Mouse (Mus musculus): ENCODE data around the gene Kcnk16. TPM values are rescaled to one million over a fixed set of nuclear protein-coding genes. Genes with fewer than 3 reads are reported as not detected.
"Not testable (repeated sequence)": the region's sequence is repeated elsewhere in the genome, so short reads cannot be mapped to it uniquely, and the experiment has no call there.

Kcnk16 gene
- polyA plus RNA-seq (2015; fragmentation: Nextera tagmentation; extraction: Ambion mirVana) = not detected in 2 replicates

DNA sequence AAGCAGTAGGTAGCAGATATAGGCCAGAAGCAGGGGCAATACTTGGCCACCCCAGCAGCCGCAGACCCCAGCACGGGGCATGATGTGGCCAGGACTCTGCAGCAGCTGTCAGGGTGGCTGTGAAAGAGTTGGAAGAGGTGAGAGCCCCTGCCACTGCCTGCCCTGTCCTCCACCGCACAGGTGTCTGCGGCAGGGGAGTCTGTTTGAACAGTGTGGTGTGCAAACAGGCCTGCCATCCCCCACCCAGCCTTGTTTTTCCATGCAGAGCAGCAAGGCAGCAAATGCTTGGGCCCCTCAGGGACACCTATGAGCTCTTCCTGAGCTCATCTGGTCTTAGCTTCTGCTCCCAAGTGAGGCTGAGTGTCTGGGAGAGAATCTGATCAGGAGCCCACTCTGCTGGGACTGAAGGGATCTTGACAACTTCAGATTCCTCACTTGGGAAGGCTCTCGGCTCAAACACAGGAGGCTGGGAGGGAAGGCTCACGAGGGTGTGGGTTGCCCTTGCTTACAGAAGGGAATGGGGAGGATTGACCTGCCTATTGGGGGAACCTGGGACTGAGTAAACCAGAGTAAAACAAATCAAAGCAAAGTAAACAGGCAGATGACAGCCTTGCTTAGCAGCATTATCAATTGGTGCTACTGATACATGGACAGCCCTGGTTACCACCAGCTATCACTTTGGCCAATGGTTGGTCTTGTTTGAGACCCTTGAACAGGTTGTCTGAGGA is at the start of gene Kcnk16:
Gene Kcnk16, minus strand, starts transcription at position 118 of the 728 bp plus-strand sequence.
- no peaks in the 10 kb centered on the region for H3K4me1 ChIP-seq (replicated peaks; ENCODE audit: control insufficient read depth, insufficient read depth, low read length)
- no peak within 1 kb of the TSS for H3K4me3 ChIP-seq (replicated peaks; ENCODE audit: low read length)
- H3K4me2 ChIP-seq (ENCODE audit: low read length) = no peak within 1 kb of the TSS
- WGBS = 82% methylated on average over 6 of the region's 6 CpGs
- no peak within 1 kb of the TSS for H3K27ac ChIP-seq (ENCODE audit: low read length)
- no peaks in the 10 kb centered on the region for H3K36me3 ChIP-seq (ENCODE audit: control insufficient read depth, insufficient read depth)
- no peak within 1 kb of the TSS for H3K9ac ChIP-seq (replicated peaks; ENCODE audit: low read depth, low read length)
- peaks cover 4% of the 10 kb centered on the region; the same call in 1 of the 2 replicates for H3K9me3 ChIP-seq (ENCODE audit: control insufficient read depth, low read length)
- ATAC-seq = no peak
- H3K27me3 ChIP-seq (replicated peaks; ENCODE audit: control insufficient read depth, insufficient read depth, low read length) = no peaks in the 10 kb centered on the region

DNA sequence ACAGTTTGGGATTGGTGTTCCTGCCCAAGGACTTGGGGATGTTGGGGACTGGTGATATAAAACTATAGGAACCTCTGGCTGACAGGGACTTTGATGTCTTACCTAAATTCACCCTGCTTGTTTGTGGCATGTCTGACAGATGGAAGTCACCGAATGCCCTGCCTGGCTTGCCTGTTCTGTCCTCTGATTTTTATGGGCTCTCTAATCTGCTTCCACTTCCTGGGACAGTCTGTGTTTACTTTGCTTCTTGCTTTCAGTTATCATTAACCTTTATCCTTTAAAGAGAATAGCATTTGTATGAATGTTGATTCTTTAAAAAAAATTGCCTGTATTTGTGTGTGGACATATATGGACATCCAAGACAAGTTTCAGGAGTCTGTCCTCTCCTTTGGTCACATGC is 46.1 kb upstream of the Kcnk16 start:
- 84% methylated on average over 1 of the region's 1 CpGs for WGBS

DNA sequence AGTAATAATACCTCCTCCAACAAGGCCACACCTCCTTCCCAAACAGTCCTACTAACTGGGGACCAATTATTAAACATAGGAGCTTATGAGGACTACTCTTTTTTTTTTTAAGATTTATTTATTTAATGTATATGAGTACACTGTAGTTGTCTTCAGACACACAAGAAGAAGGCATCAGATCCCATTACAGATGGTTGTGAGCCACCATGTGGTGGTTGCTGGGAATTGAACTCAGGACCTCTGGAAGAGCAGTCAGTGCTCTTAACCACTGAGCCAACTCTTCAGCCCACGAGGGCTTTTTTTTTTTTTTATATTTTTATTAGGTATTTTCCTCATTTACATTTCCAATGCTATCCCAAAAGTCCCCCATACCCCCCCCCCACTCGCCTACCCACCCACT is 36.1 kb upstream of the Kcnk16 start:
- H3K4me3 ChIP-seq (replicated peaks; ENCODE audit: low read length); ATAC-seq; H3K4me2 ChIP-seq (ENCODE audit: low read length); H3K9me3 ChIP-seq (ENCODE audit: control insufficient read depth, low read length); H3K27me3 ChIP-seq (replicated peaks; ENCODE audit: control insufficient read depth, insufficient read depth, low read length); H3K27ac ChIP-seq (ENCODE audit: low read length); H3K9ac ChIP-seq (replicated peaks; ENCODE audit: low read depth, low read length); H3K36me3 ChIP-seq (ENCODE audit: control insufficient read depth, insufficient read depth); H3K4me1 ChIP-seq (replicated peaks; ENCODE audit: control insufficient read depth, insufficient read depth, low read length): not testable (repeated sequence)
- WGBS = 86% methylated on average over 2 of the region's 2 CpGs

More for the DNA sequence above, 46.1 kb upstream of the Kcnk16 start:
- no peaks in the 10 kb centered on the region for H3K27me3 ChIP-seq (replicated peaks; ENCODE audit: control insufficient read depth, insufficient read depth, low read length)
- no peak for ATAC-seq
- no peak overlapping the region for H3K9ac ChIP-seq (replicated peaks; ENCODE audit: low read depth, low read length)
- no peak overlapping the region for H3K4me2 ChIP-seq (ENCODE audit: low read length)
- H3K9me3 ChIP-seq (ENCODE audit: control insufficient read depth, low read length) = no peaks in the 10 kb centered on the region
- no peak overlapping the region for H3K27ac ChIP-seq (ENCODE audit: low read length)
- peaks cover 5% of the 10 kb centered on the region; the same call in 1 of the 2 replicates for H3K36me3 ChIP-seq (ENCODE audit: control insufficient read depth, insufficient read depth)
- H3K4me3 ChIP-seq (replicated peaks; ENCODE audit: low read length) = no peak overlapping the region
- H3K4me1 ChIP-seq (replicated peaks; ENCODE audit: control insufficient read depth, insufficient read depth, low read length) = no peaks in the 10 kb centered on the region

DNA sequence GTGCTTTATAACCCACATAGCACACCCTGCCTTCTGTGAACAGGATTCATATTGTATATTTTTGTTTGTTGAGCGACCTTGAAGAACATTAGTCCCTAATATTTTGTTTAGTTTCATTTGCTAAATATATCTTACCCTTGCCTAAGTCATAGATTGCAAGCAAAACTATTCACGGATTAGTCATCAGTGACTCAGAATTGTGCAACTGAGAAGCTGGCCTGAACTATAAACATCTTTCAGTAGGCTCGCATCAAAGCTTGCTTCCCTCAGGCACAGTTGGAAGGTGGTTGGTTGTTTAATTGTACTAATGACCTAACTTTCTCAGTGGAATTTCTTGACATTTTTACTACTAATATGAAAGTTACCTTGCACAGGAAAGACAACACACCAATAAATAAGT is 29.1 kb upstream of the Kcnk16 start:
- WGBS = 80% methylated on average over 3 of the region's 3 CpGs
- no peak overlapping the region for H3K9ac ChIP-seq (replicated peaks; ENCODE audit: low read depth, low read length)
- H3K4me1 ChIP-seq (replicated peaks; ENCODE audit: control insufficient read depth, insufficient read depth, low read length) = peaks cover 5% of the 10 kb centered on the region
- no peaks in the 10 kb centered on the region for H3K9me3 ChIP-seq (ENCODE audit: control insufficient read depth, low read length)
- no peaks in the 10 kb centered on the region for H3K27me3 ChIP-seq (replicated peaks; ENCODE audit: control insufficient read depth, insufficient read depth, low read length)
- no peak overlapping the region for H3K27ac ChIP-seq (ENCODE audit: low read length)
- no peak overlapping the region for H3K4me2 ChIP-seq (ENCODE audit: low read length)
- ATAC-seq = no peak
- H3K36me3 ChIP-seq (ENCODE audit: control insufficient read depth, insufficient read depth) = no peaks in the 10 kb centered on the region
- H3K4me3 ChIP-seq (replicated peaks; ENCODE audit: low read length) = no peak overlapping the region

DNA sequence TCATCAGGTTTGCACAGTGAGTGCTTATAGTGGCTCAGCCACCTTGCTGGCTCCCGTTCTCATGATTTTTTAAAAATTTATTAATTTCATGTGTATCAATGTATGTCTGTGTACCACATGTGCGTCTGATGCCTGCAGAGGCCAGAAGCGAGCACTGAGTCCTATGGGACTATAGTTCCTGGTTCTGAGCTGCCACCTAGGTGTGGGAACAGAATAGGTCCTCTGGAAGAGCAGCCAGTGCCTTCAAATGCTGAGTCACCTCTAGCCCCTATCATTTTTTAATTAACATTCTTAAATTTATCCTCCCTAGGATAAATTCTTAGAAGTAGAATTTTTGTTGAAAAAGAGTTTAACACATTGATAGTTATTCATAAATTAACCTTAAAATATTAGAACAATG is 28.6 kb upstream of the Kcnk16 start:
- no peak for ATAC-seq
- Histone ChIP-seq H3K9ac (replicated peaks; ENCODE audit: low read depth, low read length) (no peak overlapping the region), H3K4me1 (replicated peaks; ENCODE audit: control insufficient read depth, insufficient read depth, low read length) (peaks cover 5% of the 10 kb centered on the region), H3K4me2 (ENCODE audit: low read length) (no peak overlapping the region), H3K36me3 (ENCODE audit: control insufficient read depth, insufficient read depth) (no peaks in the 10 kb centered on the region), H3K27ac (ENCODE audit: low read length) (no peak overlapping the region), H3K4me3 (replicated peaks; ENCODE audit: low read length) (no peak overlapping the region), H3K9me3 (ENCODE audit: control insufficient read depth, low read length) (no peaks in the 10 kb centered on the region), H3K27me3 (replicated peaks; ENCODE audit: control insufficient read depth, insufficient read depth, low read length) (no peaks in the 10 kb centered on the region)
- WGBS = 84% methylated on average over 3 of the region's 3 CpGs

DNA sequence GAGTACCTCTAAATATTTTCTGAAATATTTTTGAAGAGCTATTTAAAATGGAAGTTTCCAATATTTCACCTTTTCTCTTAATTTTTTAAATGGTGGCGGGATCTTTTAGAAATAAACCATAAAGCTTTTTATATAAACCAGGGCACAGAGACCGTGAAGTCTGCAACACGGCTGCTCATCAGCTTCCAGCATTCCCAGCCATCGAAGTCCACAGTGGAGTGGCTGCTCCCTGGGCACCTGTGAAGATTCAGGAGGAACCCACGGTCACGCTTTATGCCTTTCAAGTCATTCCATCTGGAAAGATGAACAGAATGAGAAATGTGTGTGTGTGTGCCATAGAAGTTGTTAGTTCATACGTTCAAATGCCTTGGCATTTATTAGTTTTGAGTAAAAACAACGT is 25.9 kb upstream of the Kcnk16 start:
- 0 out of 2 replicates have a peak, but pooled peaks have one; percentile 24 for ATAC-seq
- WGBS = 53% methylated on average over 8 of the region's 8 CpGs

DNA sequence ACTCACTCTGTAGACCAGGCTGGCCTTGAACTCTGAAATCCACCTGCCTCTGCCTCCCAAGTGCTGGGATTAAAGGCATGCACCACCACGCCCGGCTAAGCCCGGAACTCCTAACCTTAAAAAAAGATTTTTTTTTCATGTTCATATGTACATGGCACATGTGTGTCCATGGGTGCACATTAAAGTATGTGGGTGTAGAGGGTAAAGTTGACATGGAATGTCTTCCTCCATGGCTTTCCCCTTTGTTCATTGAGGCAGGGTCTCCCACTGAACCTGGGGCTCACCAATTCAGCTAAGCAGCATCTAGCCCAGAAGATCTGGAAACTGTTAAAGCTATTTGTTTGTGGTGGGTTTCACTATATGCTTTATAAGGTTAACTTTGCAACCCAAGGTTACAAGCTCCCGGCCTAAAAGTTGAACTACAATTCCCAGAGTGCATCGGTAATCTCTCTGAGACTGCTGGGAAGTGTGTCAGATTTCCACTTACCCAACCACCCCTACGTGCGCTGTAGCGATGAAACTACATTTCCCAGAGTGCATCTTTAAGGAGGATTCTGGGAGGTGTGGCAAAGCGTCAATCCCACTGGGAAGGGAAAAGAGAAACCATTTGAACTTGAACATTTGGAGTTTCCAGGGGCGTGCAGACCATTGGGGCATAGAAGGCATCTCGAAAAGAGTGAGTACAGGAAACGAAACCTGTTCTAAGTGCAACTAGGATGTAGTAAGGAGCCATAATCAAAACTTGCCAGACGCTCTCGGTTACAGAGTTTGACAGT is 25.3 kb upstream of the Kcnk16 start, which contains the start of gene Nudt13:
Gene Nudt13, plus strand, starts transcription at position 581 of the 776 bp plus-strand sequence.
- Histone ChIP-seq H3K36me3 (ENCODE audit: control insufficient read depth, insufficient read depth) (no peaks in the 10 kb centered on the region), H3K4me2 (ENCODE audit: low read length) (peak within 1 kb of the TSS; percentile 71), H3K27me3 (replicated peaks; ENCODE audit: control insufficient read depth, insufficient read depth, low read length) (no peaks in the 10 kb centered on the region), H3K4me3 (replicated peaks; ENCODE audit: low read length) (peak within 1 kb of the TSS; percentile 68), H3K27ac (ENCODE audit: low read length) (no peak within 1 kb of the TSS), H3K9me3 (ENCODE audit: control insufficient read depth, low read length) (no peaks in the 10 kb centered on the region), H3K9ac (replicated peaks; ENCODE audit: low read depth, low read length) (peak within 1 kb of the TSS; percentile 55), H3K4me1 (replicated peaks; ENCODE audit: control insufficient read depth, insufficient read depth, low read length) (peaks cover 5% of the 10 kb centered on the region)
- 24% methylated on average over 14 of the region's 14 CpGs for WGBS
- peak; percentile 99 for ATAC-seq

More for the DNA sequence above, 25.9 kb upstream of the Kcnk16 start:
- H3K27ac ChIP-seq (ENCODE audit: low read length) = no peak overlapping the region
- no peaks in the 10 kb centered on the region for H3K9me3 ChIP-seq (ENCODE audit: control insufficient read depth, low read length)
- peaks cover 5% of the 10 kb centered on the region for H3K4me1 ChIP-seq (replicated peaks; ENCODE audit: control insufficient read depth, insufficient read depth, low read length)
- H3K4me2 ChIP-seq (ENCODE audit: low read length) = peak overlapping the region; percentile 71
- peak overlapping the region; percentile 55 for H3K9ac ChIP-seq (replicated peaks; ENCODE audit: low read depth, low read length)
- H3K4me3 ChIP-seq (replicated peaks; ENCODE audit: low read length) = peak overlapping the region; percentile 68
- H3K27me3 ChIP-seq (replicated peaks; ENCODE audit: control insufficient read depth, insufficient read depth, low read length) = no peaks in the 10 kb centered on the region
- H3K36me3 ChIP-seq (ENCODE audit: control insufficient read depth, insufficient read depth) = no peaks in the 10 kb centered on the region

DNA sequence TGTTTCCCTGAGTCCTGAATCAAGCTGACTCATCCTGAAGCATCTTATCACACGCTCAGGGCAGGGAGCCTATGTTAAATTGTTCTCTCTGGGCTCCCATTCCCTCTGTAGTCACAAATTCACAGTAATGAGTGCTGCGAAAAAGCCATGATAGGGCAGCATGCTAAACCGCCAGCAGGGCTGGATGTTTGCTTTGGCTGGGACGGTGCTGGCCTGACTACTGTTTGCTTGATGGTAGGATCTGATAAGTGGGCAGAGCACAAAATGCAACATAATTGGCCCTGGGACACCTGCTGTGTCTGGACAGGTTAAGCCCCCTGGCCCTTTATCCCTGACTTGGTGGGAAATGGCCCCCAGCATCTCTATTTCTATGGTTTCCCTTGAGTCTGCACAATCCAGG is 22.4 kb upstream of the Kcnk16 start:
- WGBS = 32% methylated on average over 4 of the region's 4 CpGs
- H3K4me2 ChIP-seq (ENCODE audit: low read length) = no peak overlapping the region
- H3K36me3 ChIP-seq (ENCODE audit: control insufficient read depth, insufficient read depth) = no peaks in the 10 kb centered on the region
- no peak overlapping the region for H3K9ac ChIP-seq (replicated peaks; ENCODE audit: low read depth, low read length)
- no peak overlapping the region for H3K4me3 ChIP-seq (replicated peaks; ENCODE audit: low read length)
- no peak overlapping the region for H3K27ac ChIP-seq (ENCODE audit: low read length)
- no peaks in the 10 kb centered on the region for H3K9me3 ChIP-seq (ENCODE audit: control insufficient read depth, low read length)
- H3K4me1 ChIP-seq (replicated peaks; ENCODE audit: control insufficient read depth, insufficient read depth, low read length) = peaks cover 5% of the 10 kb centered on the region
- ATAC-seq = no peak
- H3K27me3 ChIP-seq (replicated peaks; ENCODE audit: control insufficient read depth, insufficient read depth, low read length) = no peaks in the 10 kb centered on the region

DNA sequence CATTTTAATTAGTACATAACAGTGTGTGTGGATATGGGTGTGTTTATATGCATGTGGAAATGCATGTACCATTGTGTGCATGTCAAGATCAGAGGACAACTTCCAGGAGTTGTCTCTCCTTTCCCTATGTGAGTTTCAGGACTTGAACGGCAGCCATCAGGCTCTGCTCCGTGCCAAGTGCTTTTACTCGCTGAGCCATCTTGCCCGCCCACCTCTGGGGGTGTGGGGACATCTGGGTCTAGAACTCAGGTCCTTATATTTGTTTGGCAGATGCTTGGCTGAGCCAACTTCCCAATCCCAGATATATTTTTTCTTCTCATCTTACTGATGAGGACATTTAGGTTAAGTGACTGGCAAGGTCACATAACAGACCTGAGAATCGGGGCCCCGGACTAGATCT is 578 bp downstream of the Kcnk16 start:
- Histone ChIP-seq H3K9me3 (ENCODE audit: control insufficient read depth, low read length) (no peaks in the 10 kb centered on the region), H3K4me1 (replicated peaks; ENCODE audit: control insufficient read depth, insufficient read depth, low read length) (no peaks in the 10 kb centered on the region), H3K4me3 (replicated peaks; ENCODE audit: low read length) (no peak overlapping the region), H3K4me2 (ENCODE audit: low read length) (no peak overlapping the region), H3K27me3 (replicated peaks; ENCODE audit: control insufficient read depth, insufficient read depth, low read length) (no peaks in the 10 kb centered on the region), H3K9ac (replicated peaks; ENCODE audit: low read depth, low read length) (no peak overlapping the region), H3K36me3 (ENCODE audit: control insufficient read depth, insufficient read depth) (no peaks in the 10 kb centered on the region), H3K27ac (ENCODE audit: low read length) (no peak overlapping the region)
- WGBS = 65% methylated on average over 6 of the region's 6 CpGs
- no peak for ATAC-seq
